Mouse (Mus musculus) adrenal gland, postnatal 14 days (tissue): ENCODE data around the gene Ralgps1. TPM values are rescaled to one million over a fixed set of nuclear protein-coding genes. Genes with fewer than 3 reads are reported as not detected.
A peak's percentile ranks its signal among the peaks of the same experiment; 100 is the strongest.

Source experiments
- DNase-seq: peaks from one replicate; pipeline ENCODE4 v3.0.0; 2021; ENCODE audit warnings: mixed read lengths
- total RNA-seq: library from RNA; stranded (reverse); gene quantifications from 2 replicates; pipeline ENCODE4 v1.2.3, GENCODE M21; 2021

Gene Ralgps1
- total RNA-seq, 1 experiment from 2014 or later = 3.7 TPM

DNA sequence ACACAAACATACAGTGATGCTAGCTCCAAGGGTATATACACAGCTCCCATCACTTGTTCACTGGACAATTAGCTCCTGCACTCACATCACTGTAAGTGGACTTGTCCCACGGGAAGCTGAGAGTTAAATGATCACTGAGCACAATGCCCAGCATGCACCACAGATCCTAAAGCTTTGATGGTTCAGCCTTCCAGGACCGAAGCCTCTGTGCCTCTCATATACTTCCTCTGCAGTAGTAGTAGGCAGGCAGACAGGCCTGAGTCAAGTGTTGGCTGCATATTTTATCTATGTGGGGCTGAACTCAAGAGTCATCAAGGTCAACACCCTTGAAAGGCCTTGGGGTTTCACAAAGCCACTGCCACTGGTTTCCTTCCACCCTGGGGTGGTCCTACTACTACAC, 49.6 kb downstream of the Ralgps1 start:
- DNase-seq = peak; percentile 26

DNA sequence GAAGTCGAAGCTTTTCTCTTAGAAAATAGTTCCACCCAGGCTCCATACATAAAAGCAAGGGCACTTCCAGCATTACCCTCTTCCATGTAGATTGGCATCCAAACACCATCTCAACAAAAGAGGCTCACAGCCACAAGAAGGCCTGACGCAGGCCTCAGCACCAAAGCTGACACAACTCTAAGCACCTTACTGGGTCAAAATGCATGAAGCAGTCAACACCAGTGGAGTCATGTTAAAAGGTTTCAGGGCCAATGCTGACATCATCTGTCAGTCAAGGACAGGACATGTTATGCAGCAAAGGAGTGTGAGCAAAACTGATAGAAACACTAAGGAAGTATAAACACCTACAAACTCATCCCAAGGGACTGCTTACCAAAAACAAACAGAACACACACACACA, 50.3 kb downstream of the Ralgps1 start:
- DNase-seq = peak; percentile 46

GRCm38 (mm10) chr2:33320568-33320967, 50.7 kb downstream of the Ralgps1 start:
- DNase-seq = no peak

DNA sequence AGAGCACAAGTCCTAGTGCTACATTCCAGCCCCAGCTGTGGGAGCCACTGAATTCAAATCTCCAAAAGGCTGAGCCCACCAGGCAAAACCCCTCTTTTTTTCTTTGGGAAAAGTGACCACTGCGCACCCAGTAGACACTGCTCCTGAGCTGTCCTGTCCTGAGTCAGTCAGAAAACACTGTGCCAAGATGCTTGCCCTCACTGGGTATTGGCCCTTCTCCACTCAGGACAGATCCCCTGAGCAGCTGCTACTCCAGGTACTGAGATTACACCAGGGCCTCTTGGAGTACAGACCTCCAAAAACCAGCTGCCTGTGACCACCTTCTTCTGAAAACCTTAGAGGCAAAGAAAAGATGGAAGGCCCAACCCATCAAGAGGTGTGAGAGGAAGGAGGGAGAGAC, 51.4 kb downstream of the Ralgps1 start:
- no peak for DNase-seq

DNA sequence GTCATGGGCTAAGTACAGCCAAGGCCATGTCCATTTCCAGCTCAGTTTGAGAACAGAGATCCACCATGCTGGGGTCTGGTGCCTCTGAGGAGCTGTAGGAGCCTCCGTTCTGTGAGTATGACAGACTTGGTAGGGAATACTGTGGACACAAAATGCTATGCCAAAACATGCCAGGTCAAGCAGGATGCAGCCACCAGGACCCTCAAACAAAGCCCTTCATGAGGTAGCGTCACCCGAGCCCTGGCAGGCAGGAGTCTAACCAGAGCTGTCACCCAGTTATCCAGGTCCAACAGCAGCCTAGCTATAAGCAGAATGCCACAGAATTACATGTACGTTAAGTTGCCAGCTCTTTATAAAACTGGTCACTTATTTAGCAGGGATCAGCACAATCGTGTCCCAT, 51.8 kb downstream of the Ralgps1 start:
- DNase-seq = no peak

- DNase-seq = no peak
These were observed 52.8 kb downstream of the Ralgps1 start for GRCm38 (mm10) chr2:33318491-33318964.

DNA sequence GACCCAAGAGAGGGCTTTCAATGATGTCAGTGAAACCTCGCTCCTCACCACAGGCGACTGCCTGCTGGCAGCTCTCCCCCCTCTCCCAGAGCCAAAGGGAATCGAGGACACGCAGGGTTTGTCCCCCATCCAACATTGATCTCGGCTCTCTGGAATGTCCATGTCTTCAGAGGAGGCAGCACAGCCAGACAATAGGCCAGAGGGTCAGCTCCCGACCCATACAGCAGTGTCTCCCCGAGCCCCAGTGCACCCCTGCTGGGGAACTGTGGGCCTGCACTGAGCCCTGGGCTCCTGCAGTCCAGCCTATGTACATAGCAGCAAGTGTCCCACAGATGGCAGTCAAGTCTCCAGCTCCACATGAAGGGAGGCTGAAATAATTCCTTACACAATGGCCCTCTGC, 54.8 kb downstream of the Ralgps1 start:
- peak; percentile 87 for DNase-seq

GRCm38 (mm10) chr2:33316063-33316405, 55.3 kb downstream of the Ralgps1 start:
- DNase-seq = no peak

- DNase-seq = peak; percentile 38
These were observed 55.8 kb downstream of the Ralgps1 start for GRCm38 (mm10) chr2:33315233-33316062.

- peak; percentile 34 for DNase-seq
These were observed 61.9 kb downstream of the Ralgps1 start for GRCm38 (mm10) chr2:33309426-33309825.

DNA sequence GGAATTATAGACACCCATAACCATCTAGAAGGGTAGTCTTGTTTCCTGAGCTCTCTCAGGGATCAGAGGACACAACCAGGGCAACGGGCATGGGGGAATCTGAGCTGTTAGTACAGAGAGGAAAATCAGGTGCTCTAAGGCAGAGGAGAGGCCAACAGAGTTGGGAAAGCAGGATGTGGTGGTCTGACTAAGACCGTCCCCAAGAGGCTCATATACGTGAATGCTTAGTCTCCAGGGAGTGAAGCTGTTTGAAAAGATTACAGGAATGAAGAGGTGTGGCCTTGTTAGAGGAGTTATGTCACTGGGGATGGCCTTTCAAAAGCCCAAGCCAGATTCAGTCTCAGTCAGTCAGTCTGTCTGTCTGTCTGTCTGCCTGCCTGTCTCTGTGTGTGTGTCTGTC, 64.7 kb downstream of the Ralgps1 start:
- no peak for DNase-seq

DNA sequence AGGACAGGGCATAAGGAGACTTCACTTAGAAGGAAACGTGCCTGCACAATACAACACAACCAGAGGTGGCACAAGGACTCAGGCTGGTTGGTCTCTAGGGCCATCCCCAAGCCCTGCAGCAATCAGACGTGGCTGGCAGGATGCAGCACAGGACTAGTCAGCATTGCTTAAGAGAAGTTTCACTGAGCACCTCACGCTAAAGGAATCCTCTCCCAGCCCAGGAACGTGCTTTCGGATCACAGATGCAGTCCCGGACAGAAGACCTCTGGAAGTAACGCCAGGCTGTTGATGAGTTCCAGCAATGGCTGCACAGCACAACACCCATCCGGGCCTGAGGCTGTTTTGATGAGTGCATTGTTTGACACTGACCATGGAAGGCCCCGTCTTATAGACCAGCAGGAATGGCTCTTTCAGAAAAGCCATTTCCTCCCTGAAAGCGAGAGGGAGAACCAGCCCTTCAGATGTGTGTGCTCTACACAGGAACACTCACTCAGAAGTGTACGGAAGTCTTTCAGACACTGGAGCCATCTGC, 67.8 kb downstream of the Ralgps1 start:
- peak; percentile 37 for DNase-seq

DNA sequence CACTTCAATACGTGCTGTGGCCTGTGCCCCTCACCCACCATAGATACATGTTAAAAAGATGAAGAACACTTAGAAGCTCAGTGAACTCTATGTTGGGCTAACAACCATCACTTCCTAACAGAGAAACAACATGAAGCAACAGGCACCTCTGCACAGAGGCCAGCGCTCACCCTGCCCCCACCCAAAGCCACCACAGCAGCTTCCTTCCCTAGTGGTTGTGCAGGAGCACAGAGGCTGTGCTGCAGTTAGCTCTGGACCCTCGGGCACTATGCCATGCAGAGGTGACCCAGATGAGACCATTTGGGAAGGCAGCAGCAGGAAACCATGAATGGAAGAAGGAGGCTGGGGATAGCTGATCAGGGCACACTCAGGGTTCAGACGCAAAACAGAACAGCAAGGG, 68.5 kb downstream of the Ralgps1 start:
- peak; percentile 34 for DNase-seq

DNA sequence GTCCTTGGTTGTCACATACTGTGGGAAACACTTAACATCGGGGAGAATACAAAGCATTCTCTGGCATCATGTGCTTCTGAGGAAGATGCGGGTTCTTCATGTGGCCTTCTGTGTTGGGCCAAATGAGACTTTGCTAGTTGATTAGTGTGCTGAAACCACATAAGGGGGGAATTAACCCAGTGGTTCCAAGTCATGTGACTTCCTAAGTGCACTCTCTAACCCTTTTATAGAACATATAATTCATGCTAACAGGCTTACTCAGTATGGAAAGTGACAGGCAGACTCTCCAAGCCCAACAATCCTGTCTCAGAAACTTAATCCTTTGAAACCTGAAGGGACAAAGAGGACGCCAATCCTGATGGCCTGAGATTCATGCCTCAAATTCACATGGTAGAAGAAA, 68.9 kb downstream of the Ralgps1 start:
- no peak for DNase-seq

DNA sequence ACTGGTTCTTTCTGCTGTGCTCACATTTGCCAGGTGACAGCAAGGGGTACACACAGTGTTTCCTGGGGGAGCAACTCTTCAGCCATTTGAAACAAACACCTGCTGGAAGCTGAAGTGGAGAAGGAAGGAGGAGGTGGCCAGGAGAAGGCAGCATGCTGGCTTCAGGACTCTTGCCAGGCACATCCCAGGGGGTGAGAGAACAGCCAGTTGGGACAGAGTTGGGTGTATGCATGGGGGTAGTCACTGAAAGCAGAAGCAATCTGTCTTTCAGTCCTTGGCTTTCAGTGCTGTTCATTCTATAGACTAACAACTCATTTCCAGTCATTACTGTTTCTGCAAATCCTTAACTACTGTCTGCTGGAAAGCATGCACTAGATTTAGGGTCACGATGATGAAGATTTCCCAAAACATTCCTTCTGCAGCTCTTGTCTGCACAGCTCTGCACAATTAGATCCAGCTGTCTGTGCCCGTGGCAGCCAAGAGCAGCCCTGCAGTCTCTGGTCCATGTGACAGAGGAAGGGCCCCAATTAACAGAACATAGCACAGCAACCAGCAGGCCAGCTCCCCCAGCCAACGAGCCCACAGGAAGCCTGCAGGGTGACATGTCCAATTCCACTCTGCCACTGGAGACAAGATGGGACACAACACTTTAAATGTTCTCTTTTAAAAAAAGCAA, 70.8 kb downstream of the Ralgps1 start:
- peak; percentile 48 for DNase-seq

DNA sequence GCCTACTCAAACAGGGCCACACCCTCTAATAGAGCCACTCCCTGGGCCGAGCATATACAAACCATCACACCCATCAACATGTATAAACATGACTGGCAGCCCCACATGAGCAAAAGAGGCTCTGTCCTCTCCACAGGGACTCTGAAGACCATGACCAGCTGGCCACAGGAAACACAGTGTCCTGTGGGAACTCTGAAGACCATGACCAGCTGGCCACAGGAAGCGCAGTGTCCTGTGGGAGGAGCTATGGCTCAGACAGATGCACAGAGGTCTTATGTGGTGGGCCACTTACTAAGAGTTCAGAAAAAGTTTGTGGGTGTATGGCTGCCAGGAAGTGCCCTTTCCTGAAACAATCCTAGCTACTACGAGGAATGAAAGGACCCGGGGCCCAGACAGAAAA, 72.4 kb downstream of the Ralgps1 start:
- no peak for DNase-seq

DNA sequence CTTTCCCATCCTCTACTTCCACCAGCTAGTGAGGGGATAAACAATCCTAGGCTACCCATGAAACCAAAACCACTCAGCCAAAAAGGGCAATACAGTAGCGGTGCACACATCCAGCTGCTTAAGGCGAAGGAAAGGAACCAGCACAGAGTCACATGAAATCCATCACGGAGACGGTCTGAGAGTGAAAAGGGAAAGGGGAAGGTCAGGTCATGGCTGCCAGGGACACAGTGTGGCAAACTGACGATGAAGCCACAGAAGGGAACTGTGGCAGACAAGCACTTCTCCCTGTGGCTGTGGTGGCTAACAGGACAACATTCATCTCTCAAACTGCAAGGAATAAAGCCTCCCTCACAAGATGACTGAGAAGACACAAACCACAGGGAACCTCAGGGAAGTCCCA, 76.2 kb downstream of the Ralgps1 start:
- DNase-seq = no peak

DNA sequence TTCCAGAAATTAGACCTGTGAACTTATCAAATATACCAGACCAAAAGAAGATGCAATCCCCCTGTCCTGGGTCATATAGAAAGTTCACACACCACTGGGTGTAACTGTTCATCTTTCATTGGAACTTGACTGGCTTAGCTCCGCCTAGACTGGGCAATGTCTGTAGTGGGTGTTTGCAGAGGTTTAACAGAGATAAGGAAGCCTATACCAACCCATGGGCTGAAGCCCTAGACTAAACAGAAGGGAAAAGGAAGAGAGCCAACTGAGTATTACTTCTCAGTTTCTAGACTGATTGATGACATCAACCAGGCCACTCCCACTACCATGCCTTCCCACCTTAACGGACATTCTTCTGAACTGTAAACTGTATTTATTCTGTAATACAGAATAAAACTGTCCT, 79.2 kb downstream of the Ralgps1 start:
- DNase-seq = no peak

DNA sequence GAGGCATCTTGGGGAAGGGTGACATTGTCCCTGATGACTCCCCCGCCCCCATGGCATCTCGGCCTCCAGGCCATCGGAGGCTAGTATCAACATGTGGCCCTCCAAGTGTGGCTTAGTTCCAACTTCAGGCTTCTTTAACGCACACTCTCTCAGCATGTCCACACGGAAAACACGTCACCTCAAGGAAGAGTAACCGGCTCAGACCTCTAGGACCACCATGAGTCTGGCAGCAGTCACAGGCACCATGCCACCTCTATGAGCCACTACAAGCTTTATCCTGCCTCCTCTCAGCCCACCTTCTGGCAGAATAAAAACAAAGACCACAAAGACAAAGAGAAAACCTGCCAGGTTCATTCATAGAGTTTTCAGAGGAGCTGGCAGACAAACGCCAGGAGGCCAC, 80.8 kb downstream of the Ralgps1 start:
- DNase-seq = no peak

DNA sequence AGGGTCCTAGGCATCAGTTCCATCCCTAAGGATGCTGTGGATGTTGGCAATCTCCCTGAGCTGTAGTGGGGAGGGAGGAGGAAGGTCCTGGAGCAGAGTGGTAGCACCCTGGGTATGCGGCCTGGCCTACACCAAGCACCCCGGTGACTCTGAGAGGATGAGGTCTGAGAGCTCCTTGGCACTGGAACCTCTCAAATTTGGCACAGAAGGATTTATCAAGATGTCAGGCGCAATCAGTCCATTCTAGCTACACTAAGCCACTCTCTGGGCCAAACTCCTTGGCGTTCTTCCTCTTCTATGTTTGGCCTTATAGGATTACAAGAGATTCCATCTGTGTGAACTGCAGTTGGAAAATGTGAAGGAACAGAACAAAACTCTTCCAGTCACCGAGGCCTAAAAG, 82.4 kb downstream of the Ralgps1 start:
- no peak for DNase-seq

- DNase-seq = no peak
These were observed 87.6 kb downstream of the Ralgps1 start for GRCm38 (mm10) chr2:33283674-33284073.

DNA sequence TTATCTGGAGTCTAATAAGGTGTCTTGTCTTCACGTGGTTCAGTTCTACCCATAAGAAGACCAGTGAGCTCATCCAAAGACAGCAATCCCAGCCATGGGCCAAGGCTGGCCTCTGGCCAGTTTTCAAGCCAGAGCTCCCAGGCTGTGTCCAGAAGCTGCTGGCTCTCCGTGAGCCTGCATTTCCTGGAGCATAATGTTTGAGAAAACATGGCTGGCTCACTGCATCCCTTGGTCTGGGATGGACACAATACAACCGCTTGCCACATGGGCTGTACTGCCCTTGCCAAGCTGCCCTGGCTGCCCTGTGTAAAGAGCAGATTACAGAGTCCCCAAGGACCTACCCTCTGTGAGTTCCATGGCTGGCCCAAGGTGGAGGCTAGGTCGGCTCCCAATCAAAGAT, 88.4 kb downstream of the Ralgps1 start:
- peak; percentile 71 for DNase-seq

DNA sequence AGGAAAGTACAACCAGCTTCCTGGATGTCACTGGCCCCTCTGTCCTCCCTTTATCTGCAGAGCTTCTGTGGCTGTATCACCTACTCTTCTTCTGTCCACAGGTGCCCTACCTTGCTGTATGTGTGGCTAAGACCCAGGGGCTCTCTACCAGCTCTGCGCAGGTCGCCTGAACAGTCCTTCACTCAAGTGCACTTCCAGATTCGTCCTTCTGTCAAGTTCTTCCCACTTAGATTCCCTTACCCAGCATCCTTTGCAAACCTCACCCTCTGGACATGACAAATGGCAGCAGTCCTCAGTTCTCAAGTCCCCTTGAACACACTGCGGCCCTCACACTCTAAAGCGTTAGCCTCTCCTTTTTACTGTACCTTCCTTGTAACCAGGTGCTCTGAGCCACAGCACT, 89.5 kb downstream of the Ralgps1 start:
- DNase-seq = no peak

DNA sequence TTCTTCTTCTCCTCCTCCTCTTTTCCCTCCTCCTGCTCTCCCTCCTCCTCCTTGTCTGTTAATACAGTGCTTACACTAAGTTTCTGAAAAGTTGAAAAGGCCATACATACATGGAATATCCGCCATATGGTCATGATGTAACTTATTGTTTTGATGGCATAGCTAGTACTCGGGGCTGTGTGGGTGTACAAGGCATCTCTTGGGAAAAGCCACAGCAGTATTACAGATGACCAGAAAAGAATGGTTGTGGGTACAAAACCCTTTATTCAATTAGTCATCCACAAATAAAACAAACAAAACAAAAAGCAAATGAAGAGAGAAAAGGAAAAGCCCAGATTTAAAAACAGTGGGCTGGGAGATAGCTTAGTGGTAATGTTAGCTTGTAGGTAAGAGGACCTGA, 90.8 kb downstream of the Ralgps1 start:
- DNase-seq = no peak
